Mouse (Mus musculus) G1E-ER4 (cell line): ENCODE measurements around the gene Rpl38. TPM values are rescaled to one million over a fixed set of nuclear protein-coding genes. Genes with fewer than 3 reads are reported as not detected.

Source experiments
- GATA1 ChIP-seq: IDR thresholded peaks from one replicate; pipeline ENCODE4 v1.8.0; 2012; ENCODE audit warnings: low read length, inconsistent platforms
- polyA plus RNA-seq: library from polyadenylated mRNA; stranded (reverse); fragments of >175 nt; gene quantifications from 2 replicates; pipeline ENCODE4 v1.2.3, GENCODE M21; 2012

Gene Rpl38
- polyA plus RNA-seq, 1 experiment, result 220 TPM

DNA sequence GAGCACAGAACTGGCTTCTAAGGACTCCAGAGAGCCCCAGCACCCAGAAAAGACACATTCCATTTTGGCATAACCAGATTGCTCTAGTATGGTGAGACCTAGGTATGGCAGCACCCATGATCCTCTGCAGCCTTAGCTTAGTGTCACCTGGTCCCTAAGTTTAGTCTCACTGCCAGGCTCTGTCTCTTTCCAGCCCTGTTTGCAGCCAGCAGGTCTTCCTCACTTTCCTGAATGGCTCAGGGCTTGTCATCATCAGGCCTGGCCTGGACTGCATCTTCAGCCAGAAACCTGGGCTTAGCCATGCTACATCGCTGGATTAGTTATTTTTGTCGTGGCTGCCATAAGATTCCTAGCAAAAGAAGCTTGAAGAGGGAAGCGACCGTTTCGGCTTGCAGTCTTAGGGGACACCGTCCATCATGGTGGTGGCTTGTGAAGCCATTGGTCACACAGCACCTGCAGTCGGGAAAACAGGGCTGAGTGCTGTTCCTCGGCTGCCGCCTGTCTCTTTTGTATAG is 17.3 kb downstream of the Rpl38 start:
- no peak for TF ChIP-seq GATA1

DNA sequence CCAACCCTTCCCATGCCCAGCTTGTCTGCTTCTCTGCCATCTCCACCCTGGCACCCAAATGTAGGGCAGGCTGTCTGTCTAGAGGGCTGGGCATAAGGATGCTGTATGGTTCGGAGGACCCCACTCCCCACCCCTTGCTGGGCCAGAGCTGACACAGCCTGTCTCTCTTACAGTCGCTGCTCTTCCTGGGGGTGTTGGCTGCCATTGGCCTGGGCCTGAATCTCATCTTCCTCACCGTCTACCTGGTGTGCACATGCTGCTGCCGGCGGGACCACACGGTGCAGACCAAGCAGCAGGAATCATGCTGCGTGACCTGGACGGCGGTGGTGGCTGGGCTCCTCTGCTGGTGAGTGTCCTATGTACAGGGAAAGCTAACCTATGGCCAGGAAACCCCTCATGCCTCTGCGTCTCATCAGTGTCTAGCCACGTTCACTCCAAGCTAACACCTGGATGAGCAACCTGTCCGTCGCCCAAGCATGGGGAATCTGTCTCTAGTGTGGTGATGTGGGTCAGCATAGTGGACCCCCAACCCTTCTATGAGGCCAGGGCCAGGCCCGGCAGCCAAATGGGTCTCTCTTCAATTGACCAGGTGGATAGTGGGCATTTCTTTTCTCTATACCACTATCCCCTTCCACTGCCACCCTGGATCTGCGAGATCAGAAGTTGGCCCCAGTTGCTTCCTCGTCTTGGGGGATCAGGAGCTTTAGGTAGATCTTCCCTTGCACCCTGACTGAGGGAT is 18.1 kb downstream of the Rpl38 start:
- no peak for TF ChIP-seq GATA1

DNA sequence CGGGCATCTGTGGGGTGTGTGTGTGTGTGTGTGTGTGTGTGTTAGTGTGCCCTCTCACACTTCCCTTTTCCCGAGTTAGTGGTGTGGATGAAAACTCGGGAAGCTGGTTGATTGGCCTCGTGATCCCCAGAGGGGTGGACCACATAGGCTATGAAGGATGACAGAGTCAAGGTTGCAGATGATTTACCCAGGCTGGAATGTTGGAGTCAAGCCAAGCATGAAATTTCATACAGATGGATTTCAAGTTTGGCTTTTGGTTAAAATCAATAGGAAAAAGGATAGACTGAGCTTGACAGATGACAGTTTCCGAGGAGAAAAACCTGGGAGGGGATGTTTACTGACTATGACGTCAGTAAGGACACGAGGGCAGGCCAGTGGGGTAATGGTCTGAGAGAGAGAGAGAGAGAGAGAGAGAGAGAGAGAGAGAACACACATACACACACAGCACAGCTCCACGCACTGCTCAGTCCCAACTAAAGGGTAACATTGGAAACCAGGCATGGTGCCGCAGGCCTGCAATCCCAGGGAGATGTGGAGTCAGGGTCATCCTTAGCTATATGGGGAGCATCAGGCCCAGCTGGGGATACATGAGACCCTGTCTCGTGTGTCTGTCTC is 19.4 kb downstream of the Rpl38 start:
- TF ChIP-seq GATA1, result no peak

DNA sequence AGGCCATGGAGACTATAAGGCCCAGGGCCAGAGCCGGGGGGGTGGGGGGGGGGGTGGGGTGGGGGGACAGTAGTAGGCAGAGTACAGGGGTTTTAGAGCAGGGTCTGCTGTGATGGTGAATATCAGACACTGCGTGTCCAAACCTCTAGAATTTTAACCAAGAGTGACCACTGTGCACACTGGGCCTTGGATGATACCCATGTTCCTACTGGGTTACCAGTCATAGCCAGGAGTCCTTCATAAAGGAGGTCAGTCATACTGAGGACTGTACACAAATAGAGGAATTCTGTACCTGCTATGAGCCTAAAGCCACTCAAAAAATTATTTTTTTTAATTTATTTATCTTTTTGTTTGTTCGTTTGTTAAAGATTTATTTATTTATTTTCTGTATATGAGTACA is 20.4 kb downstream of the Rpl38 start:
- no peak for TF ChIP-seq GATA1

DNA sequence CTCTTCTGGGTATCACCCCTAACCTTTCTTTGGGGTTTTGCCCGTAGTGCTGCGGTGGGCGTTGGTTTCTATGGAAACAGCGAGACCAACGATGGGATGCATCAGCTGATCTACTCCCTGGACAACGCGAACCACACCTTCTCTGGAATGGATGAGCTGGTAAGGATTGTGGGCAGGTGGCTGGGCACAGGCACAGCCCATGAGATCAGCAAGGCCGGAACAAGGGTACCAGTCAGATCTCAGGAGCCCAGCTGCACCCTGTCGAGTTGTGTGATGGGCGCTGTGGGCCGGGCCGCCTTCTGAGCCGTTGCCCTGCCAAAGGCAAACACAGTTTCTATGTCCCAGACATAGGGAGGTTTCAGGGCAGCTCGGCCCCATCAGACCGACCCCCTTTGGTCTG is 21.9 kb downstream of the Rpl38 start:
- TF ChIP-seq GATA1, result no peak

DNA sequence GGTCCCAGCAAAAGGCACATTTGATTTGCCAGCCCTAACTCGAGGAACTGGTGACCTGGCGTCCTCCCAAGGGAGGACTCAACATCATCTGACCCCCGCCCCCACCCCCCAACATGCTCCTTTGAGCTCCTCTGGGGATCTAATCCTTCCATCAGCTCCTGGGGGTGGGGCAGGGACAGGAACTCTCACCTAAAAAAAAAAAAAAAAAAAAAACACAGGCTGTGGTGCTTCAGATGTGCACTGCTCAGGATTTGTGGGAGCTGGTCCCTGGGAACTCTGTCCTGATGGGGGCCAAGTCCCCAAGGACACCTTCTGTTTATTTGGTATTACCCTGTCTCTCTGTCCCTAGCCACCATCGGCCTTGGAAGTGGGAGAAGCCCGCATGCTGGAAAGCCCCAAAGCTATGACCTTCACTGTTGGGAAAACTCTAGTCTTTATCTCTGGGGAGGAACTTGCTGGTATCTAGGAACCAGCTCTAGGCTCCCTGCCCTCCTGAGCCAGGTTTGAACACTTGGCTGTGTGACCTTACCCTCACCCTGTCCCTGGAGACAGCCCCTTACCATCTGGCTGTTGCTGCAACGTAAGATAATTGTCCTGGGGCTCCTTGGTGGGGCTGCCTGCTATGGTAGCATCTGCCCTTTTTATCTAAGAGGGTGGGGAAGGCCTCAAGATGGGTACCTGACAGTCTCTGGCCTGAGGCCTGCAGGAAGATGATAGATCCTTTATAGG is 23.3 kb downstream of the Rpl38 start:
- no peak for TF ChIP-seq GATA1

DNA sequence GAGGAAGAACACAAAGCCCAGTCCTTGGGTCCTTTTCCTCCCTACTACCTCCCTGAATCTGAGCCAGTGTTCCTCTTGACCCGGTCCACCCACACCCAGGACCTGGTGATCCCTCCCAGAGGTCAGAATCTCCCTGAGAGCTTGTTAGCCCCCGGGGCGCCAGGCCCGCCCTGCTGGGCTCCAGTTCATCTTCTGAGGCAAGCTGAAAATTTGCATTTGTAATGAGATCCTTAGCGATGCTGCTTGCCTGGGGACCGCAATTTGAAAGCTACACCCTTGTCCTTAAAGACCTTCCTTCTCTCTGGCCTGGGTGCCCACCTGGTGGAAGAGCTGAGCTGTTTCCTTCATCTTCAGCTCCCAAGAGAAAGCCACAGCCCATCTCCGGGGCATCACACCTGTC is 24.3 kb downstream of the Rpl38 start:
- TF ChIP-seq GATA1, result no peak

DNA sequence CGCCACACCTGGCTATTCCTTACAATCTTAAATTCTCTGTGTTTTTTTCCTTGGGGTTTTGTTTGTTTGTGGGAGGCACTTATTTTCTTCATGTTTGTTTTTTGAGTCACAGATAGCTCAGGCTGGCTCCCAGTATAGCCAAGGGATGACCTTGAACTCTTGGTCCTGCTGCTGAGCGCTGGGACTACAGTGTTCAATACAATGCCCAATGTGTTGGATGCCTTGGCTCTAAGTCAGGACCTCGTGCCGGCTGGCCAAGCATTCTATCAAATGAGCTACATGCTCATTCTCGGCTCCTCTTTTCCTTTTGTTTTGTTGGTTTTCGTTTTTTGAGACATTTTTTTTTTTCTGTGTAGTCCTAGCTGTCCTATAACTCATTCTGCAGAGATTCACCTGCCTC is 25.1 kb downstream of the Rpl38 start:
- TF ChIP-seq GATA1, result no peak

DNA sequence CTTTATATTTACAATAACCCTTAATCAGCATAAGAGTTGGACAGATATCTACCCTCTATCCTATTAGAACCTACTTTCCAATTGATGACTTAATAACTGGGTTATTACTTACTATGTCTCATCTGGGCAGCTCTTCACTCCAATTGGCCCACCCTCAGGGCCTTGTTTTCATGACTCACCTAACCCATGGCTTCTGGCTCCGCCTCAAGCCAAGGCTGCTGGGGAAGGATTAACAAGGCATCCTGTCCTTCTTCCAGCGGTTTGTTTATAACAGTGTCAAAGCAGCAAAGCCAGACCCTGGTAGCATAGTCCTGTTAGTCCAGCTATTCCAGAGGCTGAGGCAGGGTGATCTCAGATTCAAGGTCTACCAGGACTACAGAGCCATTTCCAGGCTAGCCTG is 26.1 kb downstream of the Rpl38 start:
- no peak for TF ChIP-seq GATA1

DNA sequence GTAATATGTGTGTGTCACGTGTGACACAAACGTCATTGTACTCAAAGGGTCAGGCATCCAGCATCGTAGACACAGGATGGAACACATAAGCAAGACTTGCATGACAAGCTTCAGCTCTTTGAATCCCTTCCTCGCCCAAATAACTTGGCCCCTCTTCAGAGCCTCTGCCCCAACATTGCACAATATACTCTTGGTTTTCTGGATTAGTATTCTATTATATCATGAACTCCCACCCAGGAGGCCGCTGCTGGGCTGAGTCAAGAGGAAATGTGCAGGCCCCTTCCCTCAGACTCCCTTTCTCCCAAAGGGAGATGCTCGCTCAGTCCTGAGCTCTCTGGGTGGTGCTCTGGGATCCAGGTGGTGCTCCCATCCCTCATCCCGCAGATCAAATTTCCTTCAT is 30.2 kb downstream of the Rpl38 start:
- TF ChIP-seq GATA1, result no peak

DNA sequence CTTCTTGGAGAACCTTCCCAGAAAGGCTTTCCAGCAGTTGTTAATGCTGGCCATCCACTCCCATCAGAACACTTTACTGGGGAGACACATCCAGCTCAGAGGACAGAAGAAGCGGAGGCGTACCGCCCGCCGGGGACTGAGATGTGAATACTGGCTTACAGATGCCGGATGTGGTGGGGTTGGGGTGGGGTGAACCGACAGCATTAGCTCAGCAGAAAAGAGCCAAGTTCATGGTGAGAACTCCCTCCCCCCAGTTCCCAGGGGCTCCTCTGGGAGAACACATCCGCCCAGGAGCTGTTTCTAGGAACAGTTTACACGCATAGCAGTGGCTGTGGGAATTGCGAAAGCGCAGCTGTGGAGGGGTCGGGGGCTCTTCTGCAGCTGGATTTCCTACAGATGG is 31.2 kb downstream of the Rpl38 start:
- no peak for TF ChIP-seq GATA1

DNA sequence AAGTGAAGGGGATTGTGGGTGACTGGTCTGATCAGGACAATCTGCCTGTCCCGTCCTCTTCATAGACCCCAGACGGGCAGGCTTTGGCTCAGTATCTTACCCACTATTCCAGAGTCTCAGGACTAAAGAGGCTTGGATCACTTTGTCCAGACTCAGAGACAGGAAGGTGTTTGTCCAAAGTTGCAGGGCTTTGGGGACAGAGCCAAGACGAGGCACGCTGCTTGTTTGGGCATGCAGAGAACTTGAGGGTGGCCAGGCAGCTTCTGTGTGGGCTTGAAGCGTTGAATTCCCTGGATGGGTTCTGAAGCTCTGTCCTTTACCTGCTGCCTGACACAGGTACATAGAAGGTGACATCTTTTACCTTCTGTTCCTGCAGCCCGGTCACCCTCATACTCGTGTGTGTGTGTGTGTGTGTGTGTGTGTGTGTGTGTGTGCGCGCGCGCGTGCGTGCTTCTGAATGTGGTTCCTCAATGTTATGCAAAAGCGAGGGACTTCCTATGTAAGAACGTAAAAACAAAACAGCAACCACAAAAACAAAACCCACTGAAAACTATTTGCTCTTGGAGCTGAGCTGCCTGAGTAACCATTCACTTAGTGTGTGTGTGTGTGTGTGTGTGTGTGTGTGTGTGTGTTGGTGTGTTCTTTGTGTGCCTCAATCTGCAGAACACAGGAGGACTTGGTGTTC is 34.1 kb downstream of the Rpl38 start:
- TF ChIP-seq GATA1, result no peak

DNA sequence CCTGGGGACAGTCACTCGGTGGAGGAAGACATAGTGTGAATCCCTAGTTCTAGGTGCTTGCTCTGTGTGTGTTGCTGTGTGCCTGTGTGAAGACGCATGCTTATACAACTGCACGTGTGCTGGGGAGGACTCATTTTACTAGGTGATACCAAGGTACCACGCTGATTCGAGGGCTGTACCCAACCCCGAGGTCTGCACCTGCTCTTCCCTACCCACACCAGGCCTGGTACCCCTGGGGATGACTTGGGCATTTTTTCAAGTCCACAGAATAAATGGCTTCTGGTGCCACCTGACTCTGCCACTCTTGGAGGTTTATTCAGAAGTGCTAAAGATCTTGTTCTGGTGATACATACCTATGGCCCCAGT is 34.7 kb downstream of the Rpl38 start:
- TF ChIP-seq GATA1, result no peak

DNA sequence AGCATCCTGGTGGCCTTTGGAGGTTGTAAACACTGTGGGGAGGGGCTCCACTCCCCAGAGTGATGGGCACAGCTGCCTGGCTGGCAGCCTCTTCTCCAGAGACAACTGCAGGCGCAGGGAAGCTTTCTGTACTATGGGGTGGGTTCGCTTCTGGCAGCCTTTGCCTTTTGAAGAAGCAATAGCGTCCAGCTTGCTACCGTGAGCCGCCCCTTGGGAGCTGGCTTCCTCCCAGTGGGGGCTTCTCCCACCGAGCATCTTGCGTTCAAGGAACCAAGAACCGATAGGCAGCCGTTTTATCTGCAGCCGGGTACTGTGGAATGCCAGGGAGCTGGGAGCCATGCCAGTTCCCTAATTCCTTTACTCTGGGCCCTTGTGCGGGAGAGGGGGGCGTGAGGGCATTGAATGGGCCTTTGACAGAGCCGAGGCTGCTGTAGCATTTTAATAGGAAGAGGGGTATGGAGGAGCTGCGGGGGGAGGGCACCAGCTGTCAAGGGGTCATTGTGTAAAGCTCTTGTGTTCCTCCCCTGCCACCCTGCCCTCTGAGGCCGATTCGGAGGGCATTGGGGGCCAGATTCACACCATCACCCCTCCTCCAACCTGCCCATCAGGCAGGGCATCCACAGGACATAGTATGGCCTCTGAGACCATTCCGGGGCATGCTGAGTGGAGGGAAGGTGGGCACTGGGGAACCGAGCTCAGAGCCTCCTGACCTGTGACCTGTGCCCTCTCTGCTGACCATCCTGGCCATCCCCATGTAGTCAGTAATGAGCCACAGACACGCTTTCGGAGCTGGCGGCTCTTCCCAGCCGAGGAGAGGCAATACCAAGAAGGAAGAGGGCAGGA is 36.0 kb downstream of the Rpl38 start:
- no peak for TF ChIP-seq GATA1

DNA sequence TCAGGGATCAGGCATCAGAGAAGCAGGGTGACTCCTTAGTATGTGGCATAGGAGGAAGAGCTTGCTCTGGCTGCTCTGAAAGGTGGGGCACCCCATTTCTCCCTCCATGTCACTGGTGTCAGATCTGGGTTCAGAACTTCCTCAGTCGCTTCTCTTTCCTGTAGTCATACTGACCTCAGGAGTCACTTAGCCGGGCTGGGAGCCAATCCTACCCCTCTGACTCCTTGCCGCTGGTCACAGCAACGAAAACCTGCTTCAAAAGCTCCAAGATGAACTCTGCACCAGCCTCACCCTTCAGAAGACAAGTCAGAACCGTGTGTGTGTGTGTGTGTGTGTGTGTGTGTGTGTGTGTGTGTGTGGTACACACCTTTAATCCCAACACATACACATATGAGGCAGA is 38.0 kb downstream of the Rpl38 start:
- no peak for TF ChIP-seq GATA1
